Mouse (Mus musculus) spleen, adult 12 weeks (tissue): Measurements from ENCODE around the gene Zkscan7.

ENCODE experiments used
- DNase-seq: peaks from one replicate; pipeline ENCODE4 v3.0.0; 2022; ENCODE audit warnings: low spot score

Zkscan7 gene

DNA sequence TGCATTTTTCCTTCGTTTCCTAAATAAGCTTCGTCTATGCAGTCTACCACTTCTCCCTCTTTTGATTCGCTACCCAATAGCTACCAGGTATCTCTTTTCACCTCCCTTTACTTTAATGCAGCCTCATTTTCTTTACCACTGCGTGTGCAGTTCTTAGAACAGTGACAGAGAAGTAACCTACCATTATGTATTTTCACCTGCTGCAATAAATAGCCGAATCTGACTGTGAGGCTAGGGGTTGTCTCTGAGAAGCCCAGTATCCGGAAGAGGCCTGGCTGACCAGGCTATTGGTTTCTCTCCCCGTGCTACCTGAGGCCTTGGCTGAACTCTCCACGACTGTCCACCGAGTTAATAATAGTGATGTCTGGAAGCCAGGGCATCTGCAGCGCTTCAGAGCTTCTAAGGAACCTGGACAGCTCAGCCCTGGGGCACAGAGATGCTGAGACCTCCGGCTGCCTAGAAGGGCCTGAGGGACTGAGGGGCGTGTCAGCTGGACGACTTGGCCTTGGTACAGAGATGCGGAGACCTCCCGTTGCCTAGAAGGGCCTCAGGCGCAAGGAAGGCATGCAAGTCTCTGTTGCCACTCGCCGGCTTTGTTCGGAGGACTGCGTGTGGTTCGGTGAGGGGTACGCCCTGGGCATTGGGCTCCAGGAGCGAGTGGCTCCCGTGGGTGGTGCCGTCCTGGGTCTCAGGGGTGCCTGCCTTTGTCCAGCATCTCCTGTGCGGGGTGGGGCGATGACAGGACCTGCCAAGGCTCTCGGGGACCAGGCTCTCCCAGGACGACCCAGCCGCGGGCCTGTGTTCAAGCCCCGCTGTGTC, 17.4 kb downstream of the Zkscan7 start:
- no peak for DNase-seq

DNA sequence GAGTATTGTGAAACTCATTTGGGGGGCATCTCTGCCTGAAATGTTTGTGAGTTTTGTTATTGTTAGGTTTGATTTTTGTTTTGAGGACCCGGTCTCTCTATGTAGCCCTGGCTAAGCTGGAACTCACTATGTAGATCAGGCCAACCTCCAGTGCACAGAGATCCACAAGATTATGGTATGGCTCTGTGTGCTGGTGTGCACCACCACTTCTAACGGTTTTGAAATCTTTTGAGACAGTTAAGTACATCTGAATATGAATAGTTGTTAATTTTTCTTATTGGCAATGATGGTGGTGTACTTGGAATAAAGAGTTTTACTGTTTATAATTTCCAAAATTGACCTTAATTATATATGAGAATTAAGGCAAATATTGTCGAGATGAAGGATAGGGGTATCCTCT, 37.0 kb downstream of the Zkscan7 start:
- DNase-seq = no peak

DNA sequence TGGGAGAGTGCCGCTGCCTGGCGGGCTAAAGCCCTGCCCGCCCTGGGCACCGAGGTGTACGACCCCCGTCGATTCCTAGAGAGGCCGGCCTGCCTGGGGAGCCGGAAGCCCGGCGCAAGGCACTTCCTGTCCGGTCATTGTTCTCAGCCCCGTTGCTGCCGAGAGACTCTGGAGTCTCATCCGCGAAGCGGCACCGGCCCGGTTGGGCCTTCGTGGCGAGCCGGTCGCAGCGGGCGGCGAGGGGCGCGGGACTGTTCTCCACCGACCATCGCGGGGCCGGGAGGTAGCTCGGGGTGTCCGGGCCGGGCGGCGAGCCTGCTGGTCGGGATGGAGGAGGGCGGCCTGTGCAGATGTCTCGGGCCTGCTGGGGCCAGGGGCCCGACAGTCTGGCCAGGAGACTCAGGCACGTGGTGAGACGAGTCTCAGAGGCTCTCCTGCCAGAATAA, 37.5 kb downstream of the Zkscan7 start, which contains the start of gene Zfp105:
Gene Zfp105, plus strand, starts transcription at position 137 of the 446 bp plus-strand sequence.
- no peak for DNase-seq

DNA sequence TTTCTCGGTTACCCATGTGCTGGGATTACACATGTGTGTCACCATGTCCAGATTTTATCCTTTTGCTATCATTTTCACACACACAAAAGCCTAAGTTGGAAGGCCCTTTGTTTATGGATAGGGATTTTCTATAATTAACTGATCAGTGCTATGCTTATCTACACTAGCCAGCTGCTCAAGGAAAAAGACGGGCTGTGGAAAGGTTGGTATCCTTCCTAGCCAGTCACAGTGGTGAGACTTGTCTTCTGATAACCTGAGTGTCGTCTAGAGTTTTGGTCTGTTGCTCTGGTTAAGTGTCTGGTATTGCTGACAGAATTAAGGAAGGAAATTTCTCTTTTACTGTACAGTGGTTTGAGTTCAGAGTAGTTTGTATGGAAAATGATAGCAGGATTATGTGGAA, 43.4 kb downstream of the Zkscan7 start:
- no peak for DNase-seq
